Mouse (Mus musculus) myocyte (in vitro differentiated cells): ENCODE results near the gene Khk.

Experiments
- MAX ChIP-seq: IDR thresholded peaks from one replicate; pipeline ENCODE4 v1.6.1; 2011; ENCODE audit warnings: low read depth, mild to moderate bottlenecking, control low read depth
- MYOG ChIP-seq, 3 experiments: IDR thresholded peaks; one replicate each; pipeline ENCODE4 v1.6.1; 2011; ENCODE audit warnings: control low read depth in 2 of 3, low read depth in 2 of 3, mild to moderate bottlenecking in 2 of 3; ENCODE audit not compliant: insufficient read length in 2 of 3, control insufficient read depth in 1 of 3, insufficient read depth in 1 of 3
- POLR2A ChIP-seq: IDR thresholded peaks from one replicate; pipeline ENCODE4 v1.6.1; 2011; ENCODE audit warnings: low read depth, mild to moderate bottlenecking, control low read depth, moderate library complexity; ENCODE audit not compliant: insufficient read length
- POLR2AphosphoS2 ChIP-seq: IDR thresholded peaks from one replicate; pipeline ENCODE4 v1.6.1; 2011; ENCODE audit warnings: low read depth, control low read depth; ENCODE audit not compliant: insufficient read length
- REST ChIP-seq: IDR thresholded peaks from one replicate; pipeline ENCODE4 v1.6.1; 2011; ENCODE audit warnings: mild to moderate bottlenecking, control low read depth, moderate library complexity; ENCODE audit not compliant: insufficient read depth, insufficient read length
- SRF ChIP-seq: IDR thresholded peaks from one replicate; pipeline ENCODE4 v1.6.1; 2011; ENCODE audit warnings: low read depth; ENCODE audit not compliant: control insufficient read depth, insufficient read length
- TCF3 ChIP-seq: IDR thresholded peaks from one replicate; pipeline ENCODE4 v1.6.1; 2011; ENCODE audit warnings: low read depth, control low read depth; ENCODE audit not compliant: insufficient read length
- USF1 ChIP-seq: IDR thresholded peaks from one replicate; pipeline ENCODE4 v1.6.1; 2011; ENCODE audit warnings: low read depth, mild to moderate bottlenecking, control low read depth, moderate library complexity

DNA sequence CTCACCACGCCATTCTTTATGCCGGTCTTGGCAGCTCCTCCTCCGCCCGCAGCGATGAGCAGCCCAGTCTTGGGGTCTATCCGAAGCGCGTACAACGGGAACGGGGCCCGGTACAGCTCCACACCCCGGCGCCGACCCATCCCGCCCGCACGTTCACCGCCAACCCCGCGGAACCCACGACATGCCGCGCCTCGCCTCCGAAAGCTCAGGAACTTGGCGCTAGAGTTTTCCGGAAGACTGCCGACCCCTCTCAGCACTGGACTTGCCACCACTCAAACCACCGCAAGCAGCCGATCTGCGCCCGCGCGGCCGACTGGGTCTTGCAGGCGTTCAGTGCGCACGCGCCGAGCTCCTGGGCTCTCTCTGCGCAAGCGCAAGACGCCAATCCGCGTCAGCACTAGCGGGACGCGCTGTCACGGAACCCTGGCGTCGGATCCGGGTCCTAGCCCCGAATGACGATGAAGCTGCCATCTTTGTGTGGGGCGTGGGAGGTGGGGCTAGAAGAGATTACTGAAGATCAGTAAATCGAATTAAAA, 38.8 kb downstream of the Khk start, which contains the start of gene Preb:
- TF ChIP-seq MAX (no peak), SRF (no peak), POLR2A (peak; percentile 78), USF1 (no peak), POLR2AphosphoS2 (peak; percentile 87), REST (no peak), MYOG (IDR thresholded peaks at IDR 0.05; ENCODE audit: control insufficient read depth in 1 of 3, insufficient read depth in 1 of 3, insufficient read length in 2 of 3, low read depth in 2 of 3) (peak in 1 of 3 experiments; percentile 7), TCF3 (no peak)
